Mouse (Mus musculus): ENCODE measurements around the gene Ogdh. TPM values are rescaled to one million over a fixed set of nuclear protein-coding genes. Genes with fewer than 3 reads are reported as not detected.

Gene Ogdh
- total RNA-seq, 2 experiments from 2014 or later = 437 to 480 TPM

- no peak for DNase-seq
These were observed 3.2 kb downstream of the Ogdh start for GRCm38 (mm10) chr11:6294632-6295031.

GRCm38 (mm10) chr11:6296077-6296476, 4.6 kb downstream of the Ogdh start:
- DNase-seq = no peak

GRCm38 (mm10) chr11:6299435-6299834, 8.0 kb downstream of the Ogdh start:
- DNase-seq = no peak

- no peak for DNase-seq
These were observed 11.4 kb downstream of the Ogdh start for GRCm38 (mm10) chr11:6302793-6303192.

- no peak for DNase-seq
These were observed 14.6 kb downstream of the Ogdh start for GRCm38 (mm10) chr11:6305943-6306430.

- no peak for DNase-seq
These were observed 16.7 kb downstream of the Ogdh start for GRCm38 (mm10) chr11:6308181-6308580.

- no peak for DNase-seq
These were observed 22.5 kb downstream of the Ogdh start for GRCm38 (mm10) chr11:6313874-6314406.

- no peak for DNase-seq
These were observed 25.4 kb downstream of the Ogdh start for GRCm38 (mm10) chr11:6316821-6317220.

- DNase-seq = no peak
These were observed 27.1 kb downstream of the Ogdh start for GRCm38 (mm10) chr11:6318559-6318958.

GRCm38 (mm10) chr11:6319374-6319773, 27.9 kb downstream of the Ogdh start:
- DNase-seq = no peak

GRCm38 (mm10) chr11:6322086-6322485, 30.7 kb downstream of the Ogdh start:
- DNase-seq = no peak

GRCm38 (mm10) chr11:6323348-6323747, 31.9 kb downstream of the Ogdh start:
- DNase-seq = no peak

GRCm38 (mm10) chr11:6331256-6331655, 39.8 kb downstream of the Ogdh start:
- no peak for DNase-seq

- DNase-seq = no peak
These were observed 41.2 kb downstream of the Ogdh start for GRCm38 (mm10) chr11:6332606-6333005.

GRCm38 (mm10) chr11:6333403-6333802, 42.0 kb downstream of the Ogdh start:
- DNase-seq = no peak

GRCm38 (mm10) chr11:6335321-6335720, 43.9 kb downstream of the Ogdh start:
- DNase-seq = no peak

- DNase-seq = no peak
These were observed 45.3 kb downstream of the Ogdh start for GRCm38 (mm10) chr11:6336689-6337088.

GRCm38 (mm10) chr11:6345956-6346355, 54.5 kb downstream of the Ogdh start:
- DNase-seq = no peak

GRCm38 (mm10) chr11:6346966-6347365, 55.5 kb downstream of the Ogdh start:
- DNase-seq = no peak

- no peak for DNase-seq
These were observed 57.3 kb downstream of the Ogdh start for GRCm38 (mm10) chr11:6348681-6349200.

- DNase-seq = no peak
These were observed 58.2 kb downstream of the Ogdh start for GRCm38 (mm10) chr11:6349586-6349985.

GRCm38 (mm10) chr11:6355106-6355505, 63.7 kb downstream of the Ogdh start:
- no peak for DNase-seq

GRCm38 (mm10) chr11:6364581-6365275, 73.3 kb downstream of the Ogdh start:
- DNase-seq = no peak

- peak; percentile 70 for DNase-seq
These were observed 74.5 kb downstream of the Ogdh start for GRCm38 (mm10) chr11:6365885-6366284.
